Mouse (Mus musculus) MEL (cell line): ENCODE results near the gene Zfp697.
"Not testable (repeated sequence)": the region's sequence is repeated elsewhere in the genome, so short reads cannot be mapped to it uniquely, and the experiment has no call there.

Source experiments
- CTCF ChIP-seq, 3 experiments: IDR thresholded peaks in 2 of 3; conservative IDR thresholded peaks in 1 of 3; 2 replicates each; pipeline ENCODE4 v1.5.1; 2011 to 2012; ENCODE audit warnings: low read length in 3 of 3, low read depth in 2 of 3, mild to moderate bottlenecking in 2 of 3, improper control_type of control experiment in 1 of 3, inconsistent platforms in 1 of 3, mixed read lengths in 1 of 3, moderate library complexity in 1 of 3; ENCODE audit not compliant: control insufficient read depth in 1 of 3, insufficient read depth in 1 of 3, poor library complexity in 1 of 3, severe bottlenecking in 1 of 3
- E2F4 ChIP-seq: IDR thresholded peaks from 2 replicates; pipeline ENCODE4 v1.6.1; 2011; ENCODE audit warnings: low read depth, low read length, improper control_type of control experiment, borderline replicate concordance
- HCFC1 ChIP-seq: IDR thresholded peaks from 2 replicates; pipeline ENCODE4 v1.6.1; 2012; ENCODE audit warnings: low read depth, mild to moderate bottlenecking, inconsistent platforms, low read length, improper control_type of control experiment, moderate library complexity
- POLR2A ChIP-seq, 2 experiments: IDR thresholded peaks; 2 replicates each; pipeline ENCODE4 v1.6.1; 2011 to 2012; ENCODE audit warnings: low read length in 2 of 2, mild to moderate bottlenecking in 2 of 2, control low read depth in 1 of 2, improper control_type of control experiment in 1 of 2, low read depth in 1 of 2, moderate library complexity in 1 of 2; ENCODE audit not compliant: control insufficient read depth in 1 of 2, insufficient read depth in 1 of 2, poor library complexity in 1 of 2
- RCOR1 ChIP-seq: IDR thresholded peaks from 2 replicates; pipeline ENCODE4 v1.6.1; 2012; ENCODE audit warnings: low read depth, mild to moderate bottlenecking, inconsistent platforms, low read length, improper control_type of control experiment
- TCF12 ChIP-seq: IDR thresholded peaks from 2 replicates; pipeline ENCODE4 v1.6.1; 2014; ENCODE audit warnings: low read depth, mild to moderate bottlenecking, inconsistent platforms, low read length, improper control_type of control experiment, moderate library complexity

DNA sequence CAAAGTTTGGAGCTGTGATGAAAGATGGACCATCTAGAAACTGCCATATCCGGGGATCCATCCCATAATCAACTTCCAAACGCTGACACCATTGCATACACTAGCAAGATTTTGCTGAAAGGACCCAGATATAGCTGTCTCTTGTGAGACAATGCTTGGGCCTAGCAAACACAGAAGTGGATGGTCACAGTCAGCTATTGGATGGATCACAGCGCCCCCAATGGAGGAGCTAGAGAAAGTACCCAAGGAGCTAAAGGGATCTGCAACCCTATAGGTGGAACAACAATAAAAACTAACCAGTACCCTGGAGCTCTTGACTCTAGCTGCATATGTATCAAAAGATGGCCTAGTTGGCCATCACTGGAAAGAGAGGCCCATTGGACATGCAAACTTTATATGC lies 60.0 kb downstream of the Zfp697 start:
- TF ChIP-seq CTCF (IDR thresholded peaks at IDR 0.05 in 2 of 3, conservative IDR thresholded peaks at IDR 0.05 in 1 of 3; ENCODE audit: control insufficient read depth in 1 of 3, insufficient read depth in 1 of 3, low read depth in 2 of 3, low read length in 3 of 3, poor library complexity in 1 of 3, severe bottlenecking in 1 of 3) = peak in 1 of 3 experiments; percentile 21; a peak in 1 of 6 replicates
- not testable (repeated sequence) for TF ChIP-seq TCF12; POLR2A (IDR thresholded peaks at IDR 0.05; ENCODE audit: control insufficient read depth in 1 of 2, insufficient read depth in 1 of 2, low read depth in 1 of 2, low read length in 2 of 2, poor library complexity in 1 of 2); RCOR1; E2F4; HCFC1
